Mouse (Mus musculus): Measurements from ENCODE around the gene Efemp1. TPM values are rescaled to one million over a fixed set of nuclear protein-coding genes. Genes with fewer than 3 reads are reported as not detected.
A peak's percentile ranks its signal among the peaks of the same experiment; 100 is the strongest.

Gene Efemp1
- total RNA-seq, 2 experiments from 2014 or later = 20.3 to 23.4 TPM

DNA sequence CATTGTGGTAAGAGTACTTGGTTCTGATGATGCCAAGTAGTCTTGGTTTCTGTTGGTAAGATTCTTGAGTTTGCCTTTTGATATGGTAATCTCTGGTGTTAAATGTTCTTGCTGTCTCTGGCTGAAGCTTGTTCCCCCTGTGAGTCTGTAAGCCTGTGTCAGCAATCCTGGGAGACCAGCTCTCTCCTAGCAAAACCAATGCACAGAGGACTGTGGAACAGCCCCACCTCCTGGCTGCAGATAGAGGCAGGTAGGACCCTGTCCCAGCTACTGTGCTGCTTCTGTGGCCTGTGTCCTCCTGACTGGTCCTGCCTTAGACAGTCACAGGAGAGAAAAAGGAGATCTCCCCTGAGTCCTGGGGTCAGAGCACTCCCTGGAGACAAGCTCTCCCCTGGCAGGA lies 81.4 kb downstream of the Efemp1 start:
- no peak for DNase-seq

DNA sequence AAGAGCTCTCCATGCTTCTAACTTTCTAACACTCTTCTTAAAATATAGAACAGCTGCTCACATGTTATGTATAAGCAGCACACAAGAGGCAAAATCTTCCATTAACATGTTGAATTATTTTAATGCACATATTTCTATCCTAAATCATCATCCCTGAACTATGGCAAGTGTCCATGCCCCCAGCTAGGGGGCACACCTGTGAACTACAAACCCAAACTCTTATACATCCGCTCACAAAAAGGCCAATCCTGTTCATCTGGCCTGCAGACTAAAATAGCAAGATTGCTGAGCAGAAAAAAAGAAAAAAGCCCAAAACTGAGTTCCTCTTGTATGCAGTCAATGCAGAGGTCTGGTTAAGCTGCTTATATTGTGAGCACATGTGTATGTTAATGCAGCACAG lies 86.6 kb downstream of the Efemp1 start:
- no peak for DNase-seq

DNA sequence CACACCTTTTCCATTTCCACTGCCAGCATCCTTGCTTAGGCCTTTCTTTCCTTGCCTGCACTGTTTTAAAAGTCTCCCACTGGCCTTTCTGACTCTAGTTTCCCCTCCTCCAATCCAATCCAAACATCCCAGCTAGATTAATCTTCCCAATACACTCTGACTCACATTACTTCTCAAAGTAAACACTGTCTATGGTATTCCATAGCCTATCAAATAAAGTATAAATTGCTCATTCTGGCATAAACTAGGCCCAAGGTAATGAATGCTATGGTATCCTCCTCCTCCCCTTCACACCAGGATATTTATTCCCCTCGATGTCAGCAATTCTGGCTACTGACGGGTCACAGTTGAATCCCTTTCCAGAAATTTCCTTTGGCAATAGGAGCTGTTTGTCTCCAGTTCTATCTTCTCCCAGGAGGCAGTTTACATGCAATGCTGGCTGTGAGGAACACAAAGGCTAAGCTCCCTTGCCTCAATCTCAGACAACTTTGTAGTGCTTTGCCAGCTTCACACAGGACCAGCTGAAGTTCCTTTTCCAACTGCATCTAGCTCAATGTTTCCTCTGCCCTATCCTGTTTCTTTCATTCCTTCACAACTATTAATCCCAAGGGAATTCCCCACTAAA lies 98.7 kb downstream of the Efemp1 start:
- DNase-seq = peak; percentile 54 to 75

DNA sequence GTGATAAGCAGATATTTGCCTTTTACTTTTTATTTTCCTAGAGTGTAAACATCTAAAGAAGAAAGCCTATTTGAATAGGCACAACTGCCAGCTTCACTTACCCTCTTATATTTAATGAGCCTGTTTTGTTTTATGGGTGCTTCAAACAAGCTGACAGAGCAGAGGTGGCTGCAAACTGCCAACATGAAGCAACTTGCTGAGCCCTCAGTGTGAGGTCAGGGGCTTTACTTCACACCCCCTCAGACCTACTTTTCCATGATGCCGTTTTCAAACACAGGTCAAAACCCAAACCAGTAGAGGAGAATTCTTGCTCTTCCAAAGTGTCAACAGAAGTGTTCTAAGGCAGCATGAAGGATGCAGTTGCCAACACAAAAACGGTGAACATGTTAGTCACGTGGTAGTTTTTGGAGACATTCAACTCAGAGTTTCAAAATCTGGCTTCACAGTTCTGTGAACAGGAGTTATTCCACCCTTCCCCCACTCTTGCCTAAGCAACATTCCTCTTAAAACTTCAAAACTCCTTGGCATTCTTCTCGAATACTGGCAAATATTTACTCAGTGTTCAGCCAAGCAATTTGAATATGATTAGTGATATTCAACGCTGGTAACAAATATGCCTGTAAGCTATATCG lies 101.8 kb downstream of the Efemp1 start:
- peak; percentile 50 to 59 for DNase-seq

DNA sequence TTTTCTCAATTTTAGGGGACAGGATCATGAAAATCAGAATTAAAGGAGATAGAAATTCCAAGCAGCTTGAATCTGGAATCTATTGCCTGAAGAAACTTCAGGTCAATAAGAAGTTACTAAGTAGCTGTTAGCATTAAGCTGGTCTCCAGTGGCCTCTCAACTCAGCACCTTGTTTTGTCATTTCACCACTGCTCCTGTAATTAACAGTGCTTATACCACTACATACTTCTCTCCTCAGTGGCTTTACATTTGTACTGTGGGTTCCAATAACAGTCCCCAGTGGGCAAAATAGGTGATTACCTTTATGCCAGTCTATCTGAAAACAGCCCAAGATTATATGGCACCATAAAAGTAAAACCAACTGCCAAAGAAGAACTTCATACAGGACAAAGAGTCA lies 102.3 kb downstream of the Efemp1 start:
- DNase-seq = no peak

DNA sequence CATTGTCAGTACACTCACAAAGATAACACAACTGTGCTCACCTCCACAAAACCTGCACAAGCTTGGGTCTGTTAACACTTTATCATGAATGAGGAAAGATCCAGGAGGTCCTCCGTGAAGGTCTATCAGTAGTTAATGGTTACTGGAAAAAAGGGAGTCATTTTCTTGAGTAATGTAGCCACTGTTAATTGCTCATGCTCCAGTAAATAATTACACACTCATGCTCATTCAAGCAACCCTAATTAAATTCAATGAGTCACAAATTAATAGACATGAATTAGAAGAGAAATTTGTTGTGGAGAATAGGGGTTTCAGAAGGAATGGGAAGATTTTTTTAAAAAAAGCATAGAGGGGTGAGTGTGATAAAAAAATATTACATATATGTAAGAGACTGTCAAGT lies 108.4 kb downstream of the Efemp1 start:
- DNase-seq = no peak
